10 mouse cellular contexts compared by ENCODE assay signal in the genomic region with DNA sequence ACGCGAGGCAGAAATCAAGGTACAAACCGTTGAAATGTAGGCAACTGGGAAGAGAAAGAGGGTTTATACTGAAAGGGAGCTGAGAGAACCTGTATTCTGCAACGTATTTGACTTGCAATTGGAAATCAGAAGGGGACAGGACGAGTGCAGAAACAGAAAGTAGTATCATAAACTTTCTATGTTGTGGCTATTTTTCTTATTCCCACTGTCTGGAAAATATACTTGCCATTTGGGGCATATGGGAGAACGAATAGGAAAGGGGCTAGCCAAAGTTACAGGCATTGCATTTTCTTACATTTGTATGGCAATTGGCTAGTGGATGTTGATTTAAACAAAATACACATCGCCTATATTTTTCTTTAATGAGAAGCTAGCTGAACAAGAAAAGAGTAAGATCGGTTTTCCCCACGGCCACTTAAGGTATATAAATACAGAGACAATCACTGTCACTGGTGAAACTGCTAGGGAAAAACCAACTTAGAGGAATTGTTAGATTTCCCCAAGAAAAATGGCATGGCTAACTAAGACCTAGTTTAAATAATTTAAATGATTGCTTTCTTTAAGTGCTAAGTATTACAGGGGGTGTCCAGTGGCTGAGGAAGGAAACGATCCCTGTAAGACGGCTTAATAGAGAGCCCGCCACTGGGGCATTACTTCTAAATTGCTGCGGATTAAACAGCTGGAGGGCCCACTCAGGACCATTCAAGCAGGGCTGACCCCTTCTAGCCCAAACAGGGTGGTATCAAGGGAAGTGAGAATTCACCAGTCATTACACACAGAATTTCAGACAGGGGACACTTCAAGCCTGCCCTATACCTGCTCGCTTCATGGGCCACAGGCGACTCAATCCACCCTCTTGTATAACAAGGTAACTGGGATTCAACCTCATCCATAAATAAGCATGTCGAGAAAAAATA. TPM values are rescaled to one million over a fixed set of nuclear protein-coding genes. Genes with fewer than 3 reads are reported as not detected.
A peak's percentile ranks its signal among the peaks of the same experiment; 100 is the strongest.
DNase-seq lines count a peak whose midpoint lies in the region; ATAC-seq and TF ChIP-seq lines count a peak whose summit lies in the region.
"Had no signal": no experiment of that assay in that cellular context is flagged by ENCODE, and none has a peak within 500 bp of the region (broad histone marks: within the 10 kb centered on the region; RNA-seq: fewer than 3 reads in every experiment).

No protein-coding gene starts in this region.

- DNase-seq in left cerebral cortex, adult 2 months (ENCODE audit: extremely low spot score in 1 of 2, low spot score in 2 of 2) = no peak
- DNase-seq in left cerebral cortex, adult 8-10 months (ENCODE audit: low spot score in 2 of 2) = no peak
- no peak for DNase-seq in forebrain, embryonic 11.5 days (ENCODE audit: low spot score)
- DNase-seq in neural tube, embryonic 11.5 days (ENCODE audit: low spot score) = peak; percentile 49
- no peak for DNase-seq in kidney, postnatal 25 days
- no peak for DNase-seq in spleen, postnatal 36 days (ENCODE audit: low spot score in 2 of 2)
- DNase-seq: adrenal gland, postnatal 25 days; right cerebral cortex, postnatal 14 days had no signal

- peak overlapping the region; percentile 56 for H3K4me3 ChIP-seq in left cerebral cortex, adult 2 months
- H3K4me3 ChIP-seq in forebrain, embryonic 11.5 days (ENCODE audit: low read depth, low read length) = peak overlapping the region; percentile 25
- H3K4me3 ChIP-seq in hindbrain, embryonic 15.5 days = peak overlapping the region; percentile 49
- peak overlapping the region; percentile 57 for H3K4me3 ChIP-seq in neural tube, embryonic 11.5 days (ENCODE audit: low read depth, low read length)

- H3K4me1 ChIP-seq in forebrain, embryonic 11.5 days (replicated peaks; ENCODE audit: control insufficient read depth, insufficient read depth, low read length) = peaks cover 24% of the 10 kb centered on the region
- H3K4me1 ChIP-seq in hindbrain, embryonic 15.5 days (replicated peaks) = peaks cover 43% of the 10 kb centered on the region
- H3K4me1 ChIP-seq in neural tube, embryonic 11.5 days (ENCODE audit: control insufficient read depth, insufficient read depth, low read length) = peaks cover 5% of the 10 kb centered on the region; the same call in 1 of the 2 replicates

- peak overlapping the region; percentile 91 for H3K27ac ChIP-seq in left cerebral cortex, adult 2 months
- no peak overlapping the region for H3K27ac ChIP-seq in forebrain, embryonic 11.5 days (ENCODE audit: low read depth, low read length)
- peak overlapping the region; percentile 81 for H3K27ac ChIP-seq in hindbrain, embryonic 15.5 days (replicated peaks)
- no peak overlapping the region; the same call in 1 of the 2 replicates for H3K27ac ChIP-seq in neural tube, embryonic 11.5 days (ENCODE audit: low read depth, low read length)

- no peak for ATAC-seq in forebrain, embryonic 11.5 days (replicated peaks; ENCODE audit: low FRiP score)
- ATAC-seq in hindbrain, embryonic 15.5 days (ENCODE audit: low FRiP score, low read depth) = no peak
- ATAC-seq in neural tube, embryonic 11.5 days (ENCODE audit: insufficient read depth, low FRiP score, low TSS enrichment) = peak; percentile 10; the same call in 1 of the 2 replicates

- no peaks in the 10 kb centered on the region for H3K9me3 ChIP-seq in forebrain, embryonic 11.5 days (ENCODE audit: control insufficient read depth, low read length)
- no peaks in the 10 kb centered on the region for H3K9me3 ChIP-seq in hindbrain, embryonic 15.5 days
- no peaks in the 10 kb centered on the region for H3K9me3 ChIP-seq in neural tube, embryonic 11.5 days (ENCODE audit: control insufficient read depth, low read length)

- TF ChIP-seq CTCF in left cerebral cortex, adult 2 months (IDR thresholded peaks at IDR 0.05) = no peak

- H3K27me3 ChIP-seq in forebrain, embryonic 11.5 days (ENCODE audit: control insufficient read depth, insufficient read depth, low read length) = peaks cover 81% of the 10 kb centered on the region
- peaks cover 53% of the 10 kb centered on the region for H3K27me3 ChIP-seq in hindbrain, embryonic 15.5 days
- H3K27me3 ChIP-seq in neural tube, embryonic 11.5 days (ENCODE audit: control insufficient read depth, insufficient read depth, low read length) = peaks cover 57% of the 10 kb centered on the region

- no peak overlapping the region for H3K9ac ChIP-seq in forebrain, embryonic 11.5 days (ENCODE audit: low read length)
- peak overlapping the region; percentile 50 for H3K9ac ChIP-seq in hindbrain, embryonic 15.5 days
- peak overlapping the region; percentile 47 for H3K9ac ChIP-seq in neural tube, embryonic 11.5 days (ENCODE audit: low read length)

- H3K4me2 ChIP-seq in forebrain, embryonic 11.5 days (ENCODE audit: low read depth, low read length, severe bottlenecking) = peak overlapping the region; percentile 57
- peak overlapping the region; percentile 86 for H3K4me2 ChIP-seq in hindbrain, embryonic 15.5 days
- H3K4me2 ChIP-seq in neural tube, embryonic 11.5 days (ENCODE audit: low read depth) = peak overlapping the region; percentile 91

- no peaks in the 10 kb centered on the region for H3K36me3 ChIP-seq in forebrain, embryonic 11.5 days (ENCODE audit: control insufficient read depth, insufficient read depth, low read length)
- no peaks in the 10 kb centered on the region for H3K36me3 ChIP-seq in hindbrain, embryonic 15.5 days
- no peaks in the 10 kb centered on the region for H3K36me3 ChIP-seq in neural tube, embryonic 11.5 days (ENCODE audit: control insufficient read depth, insufficient read depth, low read length)

- 3% methylated on average over 16 of the region's 16 CpGs for WGBS in forebrain, embryonic 11.5 days
- WGBS in hindbrain, embryonic 15.5 days = 3% methylated on average over 16 of the region's 16 CpGs
- 2% methylated on average over 16 of the region's 16 CpGs for WGBS in neural tube, embryonic 11.5 days

- intact Hi-C loops in left cerebral cortex, adult 2 months (cut with DNase I) = loop anchor here (10.0 kb wide), 1 partner anchor 537 kb away; no protein-coding TSS in a partner anchor

RNA-seq across cellular contexts. Expression of a gene that starts 14.9 kb away (rescaled TPM):
- total RNA-seq in left cerebral cortex, adult 2 months (2021) = 10 to 100 TPM; 35.0 to 36.3 TPM
- 10 to 100 TPM; 18.7 to 25.6 (median 20.5) TPM for total RNA-seq in left cerebral cortex, adult 8-10 months (2022)
- polyA plus RNA-seq in forebrain, embryonic 11.5 days (2014; fragmentation: Nextera tagmentation; extraction: Ambion mirVana) = 0.96 and 0.97 TPM in 2 replicates
- 3.7 and 5.4 TPM in 2 replicates for polyA plus RNA-seq in hindbrain, embryonic 15.5 days (2015; fragmentation: Nextera tagmentation; extraction: Ambion mirVana)
- polyA plus RNA-seq in neural tube, embryonic 11.5 days (2014; fragmentation: Nextera tagmentation; extraction: Ambion mirVana) = 5.9 and 6.1 TPM in 2 replicates
- total RNA-seq: adrenal gland, postnatal 25 days; megakaryocyte-erythroid progenitor cell, adult 5-6 weeks had no signal

Comparison
In these comparisons a context has a peak if more than half of its experiments do, and no peak if none do; other contexts are left out.
1. H3K27ac ChIP-seq: peak in left cerebral cortex, adult 2 months (single experiment) and hindbrain, embryonic 15.5 days (single experiment); none in forebrain, embryonic 11.5 days (single experiment) and neural tube, embryonic 11.5 days (single experiment).
2. Peak in every context shown above with its lines, with median percentiles within 50 percentile points of each other: H3K4me3 ChIP-seq and H3K4me2 ChIP-seq.